Mouse (Mus musculus) olfactory bulb, adult 2 months (tissue): ENCODE results near the gene Mapk12.

Experiments used
- CTCF ChIP-seq: fragments of 200-500 bp; IDR thresholded peaks from 2 replicates; pipeline ENCODE4 v1.5.1; 2012; ENCODE audit warnings: low read depth, mild to moderate bottlenecking, low read length, moderate library complexity; ENCODE audit not compliant: insufficient read depth
- POLR2A ChIP-seq: fragments of 200-500 bp; IDR thresholded peaks from 2 replicates; pipeline ENCODE4 v1.6.1; 2012; ENCODE audit warnings: mild to moderate bottlenecking, low read depth, low read length, moderate library complexity; ENCODE audit not compliant: insufficient read depth

DNA sequence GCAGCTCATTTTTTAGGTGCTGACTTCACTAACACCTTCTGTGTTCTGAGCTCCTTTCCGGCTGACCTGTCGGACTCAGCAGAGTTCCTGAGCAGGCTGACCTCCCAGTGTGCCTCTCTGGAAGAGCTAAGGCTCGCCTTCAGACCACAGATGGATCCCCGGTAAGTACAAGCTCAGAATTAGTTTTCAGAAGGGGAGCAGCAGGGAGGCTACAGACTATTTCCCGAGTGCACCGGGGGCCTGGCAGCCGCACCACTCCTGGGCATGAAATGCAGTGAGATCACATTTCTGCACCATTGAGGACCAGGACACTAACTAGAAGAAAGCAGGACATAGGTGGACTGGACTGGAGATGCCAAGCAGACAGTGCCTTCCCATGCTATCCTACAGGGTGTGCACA lies 41.9 kb downstream of the Mapk12 start:
- TF ChIP-seq POLR2A (no peak), CTCF (no peak)
